Mouse (Mus musculus): Measurements from ENCODE around the gene Otud5. TPM values are rescaled to one million over a fixed set of nuclear protein-coding genes. Genes with fewer than 3 reads are reported as not detected.

Otud5 gene
- total RNA-seq, 1 experiment: 65.3 TPM

GRCm38 (mm10) chrX:7847845-7848244 is 6.7 kb downstream of the Otud5 start:
- TF ChIP-seq MAFK (IDR thresholded peaks at IDR 0.05; ENCODE audit: insufficient read depth, low read depth, low read length): no peak

GRCm38 (mm10) chrX:7854578-7854977 is 13.4 kb downstream of the Otud5 start:
- in situ Hi-C loops (cut with MboI; ENCODE audit: low sequenced_read_pairs in 2 of 2, unreplicated experiment in 2 of 2): no loop called here
- no peak for TF ChIP-seq ZNF384 (IDR thresholded peaks at IDR 0.05; ENCODE audit: low read depth, low read length)
- no peak for TF ChIP-seq HCFC1 (IDR thresholded peaks at IDR 0.05; ENCODE audit: borderline replicate concordance, insufficient read depth, low read length)
- TF ChIP-seq CHD2 (IDR thresholded peaks at IDR 0.05; ENCODE audit: low read depth, low read length): no peak
- no peak for TF ChIP-seq ZC3H11A (IDR thresholded peaks at IDR 0.05; ENCODE audit: borderline replicate concordance, low read depth, low read length)
- no peak for TF ChIP-seq MAFK (IDR thresholded peaks at IDR 0.05; ENCODE audit: insufficient read depth, low read depth, low read length)
- Histone ChIP-seq H3K27ac (ENCODE audit: insufficient read depth, low read depth, low read length, poor library complexity, severe bottlenecking) (no peak overlapping the region), H3K36me3 (ENCODE audit: control insufficient read depth, insufficient read depth, low read length, poor library complexity, severe bottlenecking) (peaks cover 3% of the 10 kb centered on the region), H3K9ac (ENCODE audit: insufficient read depth, low read depth, low read length, poor library complexity, severe bottlenecking) (no peak overlapping the region), H3K4me1 (ENCODE audit: control insufficient read depth in 2 of 2, insufficient read depth in 2 of 2, low read length in 2 of 2, poor library complexity in 1 of 2) (no peaks in the 10 kb centered on the region), H3K4me3 (ENCODE audit: insufficient read depth in 1 of 2, low read depth in 1 of 2, low read length in 2 of 2, poor library complexity in 1 of 2, severe bottlenecking in 1 of 2) (no peak overlapping the region), H3K9me3 (ENCODE audit: control insufficient read depth, insufficient read depth, low read depth, low read length) (no peaks in the 10 kb centered on the region)
- DNase-seq (ENCODE audit: low read depth, low spot score): peak; percentile 15

More at GRCm38 (mm10) chrX:7847845-7848244, 6.7 kb downstream of the Otud5 start:
- in situ Hi-C loops (cut with MboI; ENCODE audit: low sequenced_read_pairs in 2 of 2, unreplicated experiment in 2 of 2): no loop called here
- H3K4me1 ChIP-seq (ENCODE audit: control insufficient read depth in 2 of 2, insufficient read depth in 2 of 2, low read length in 2 of 2, poor library complexity in 1 of 2): no peaks in the 10 kb centered on the region
- no peak overlapping the region for H3K4me3 ChIP-seq (ENCODE audit: insufficient read depth in 1 of 2, low read depth in 1 of 2, low read length in 2 of 2, poor library complexity in 1 of 2, severe bottlenecking in 1 of 2)
- peaks cover 4% of the 10 kb centered on the region; the same call in 1 of the 2 replicates for H3K36me3 ChIP-seq (ENCODE audit: control insufficient read depth, insufficient read depth, low read length, poor library complexity, severe bottlenecking)
- no peak overlapping the region for H3K27ac ChIP-seq (ENCODE audit: insufficient read depth, low read depth, low read length, poor library complexity, severe bottlenecking)
- no peak for DNase-seq (ENCODE audit: low read depth, low spot score)
- no peaks in the 10 kb centered on the region for H3K9me3 ChIP-seq (ENCODE audit: control insufficient read depth, insufficient read depth, low read depth, low read length)
- no peak overlapping the region for H3K9ac ChIP-seq (ENCODE audit: insufficient read depth, low read depth, low read length, poor library complexity, severe bottlenecking)

GRCm38 (mm10) chrX:7859191-7859753 is 18.1 kb downstream of the Otud5 start:
- DNase-seq (ENCODE audit: low read depth, low spot score): no peak
- no peaks in the 10 kb centered on the region for H3K4me1 ChIP-seq (ENCODE audit: control insufficient read depth in 2 of 2, insufficient read depth in 2 of 2, low read length in 2 of 2, poor library complexity in 1 of 2)
- H3K4me3 ChIP-seq (ENCODE audit: insufficient read depth in 1 of 2, low read depth in 1 of 2, low read length in 2 of 2, poor library complexity in 1 of 2, severe bottlenecking in 1 of 2): no peak overlapping the region
- TF ChIP-seq ZC3H11A (IDR thresholded peaks at IDR 0.05; ENCODE audit: borderline replicate concordance, low read depth, low read length) (no peak), ZNF384 (IDR thresholded peaks at IDR 0.05; ENCODE audit: low read depth, low read length) (no peak), HCFC1 (IDR thresholded peaks at IDR 0.05; ENCODE audit: borderline replicate concordance, insufficient read depth, low read length) (no peak), CHD2 (IDR thresholded peaks at IDR 0.05; ENCODE audit: low read depth, low read length) (no peak), MAFK (IDR thresholded peaks at IDR 0.05; ENCODE audit: insufficient read depth, low read depth, low read length) (no peak)
- H3K36me3 ChIP-seq (ENCODE audit: control insufficient read depth, insufficient read depth, low read length, poor library complexity, severe bottlenecking): no peaks in the 10 kb centered on the region; the same call in 1 of the 2 replicates
- H3K9ac ChIP-seq (ENCODE audit: insufficient read depth, low read depth, low read length, poor library complexity, severe bottlenecking): no peak overlapping the region
- H3K9me3 ChIP-seq (ENCODE audit: control insufficient read depth, insufficient read depth, low read depth, low read length): no peaks in the 10 kb centered on the region
- H3K27ac ChIP-seq (ENCODE audit: insufficient read depth, low read depth, low read length, poor library complexity, severe bottlenecking): no peak overlapping the region
- in situ Hi-C loops (cut with MboI; ENCODE audit: low sequenced_read_pairs in 2 of 2, unreplicated experiment in 2 of 2): no loop called here

- in situ Hi-C loops (cut with MboI; ENCODE audit: low sequenced_read_pairs in 2 of 2, unreplicated experiment in 2 of 2): no loop called here
- no peak for TF ChIP-seq HCFC1 (IDR thresholded peaks at IDR 0.05; ENCODE audit: borderline replicate concordance, insufficient read depth, low read length)
- no peak for TF ChIP-seq MAFK (IDR thresholded peaks at IDR 0.05; ENCODE audit: insufficient read depth, low read depth, low read length)
- no peak for TF ChIP-seq CHD2 (IDR thresholded peaks at IDR 0.05; ENCODE audit: low read depth, low read length)
- TF ChIP-seq ZC3H11A (IDR thresholded peaks at IDR 0.05; ENCODE audit: borderline replicate concordance, low read depth, low read length): no peak
- TF ChIP-seq ZNF384 (IDR thresholded peaks at IDR 0.05; ENCODE audit: low read depth, low read length): no peak
- Histone ChIP-seq H3K4me3 (ENCODE audit: insufficient read depth in 1 of 2, low read depth in 1 of 2, low read length in 2 of 2, poor library complexity in 1 of 2, severe bottlenecking in 1 of 2) (no peak overlapping the region), H3K27ac (ENCODE audit: insufficient read depth, low read depth, low read length, poor library complexity, severe bottlenecking) (no peak overlapping the region), H3K9ac (ENCODE audit: insufficient read depth, low read depth, low read length, poor library complexity, severe bottlenecking) (no peak overlapping the region), H3K36me3 (ENCODE audit: control insufficient read depth, insufficient read depth, low read length, poor library complexity, severe bottlenecking) (peaks cover 6% of the 10 kb centered on the region), H3K4me1 (ENCODE audit: control insufficient read depth in 2 of 2, insufficient read depth in 2 of 2, low read length in 2 of 2, poor library complexity in 1 of 2) (peaks cover 0 to 6% of the 10 kb centered on the region in 2 experiments; a peak in 2 of 4 replicates), H3K9me3 (ENCODE audit: control insufficient read depth, insufficient read depth, low read depth, low read length) (no peaks in the 10 kb centered on the region)
- DNase-seq (ENCODE audit: low read depth, low spot score): no peak
Measured at GRCm38 (mm10) chrX:7863181-7863580, 22.0 kb downstream of the Otud5 start.

DNA sequence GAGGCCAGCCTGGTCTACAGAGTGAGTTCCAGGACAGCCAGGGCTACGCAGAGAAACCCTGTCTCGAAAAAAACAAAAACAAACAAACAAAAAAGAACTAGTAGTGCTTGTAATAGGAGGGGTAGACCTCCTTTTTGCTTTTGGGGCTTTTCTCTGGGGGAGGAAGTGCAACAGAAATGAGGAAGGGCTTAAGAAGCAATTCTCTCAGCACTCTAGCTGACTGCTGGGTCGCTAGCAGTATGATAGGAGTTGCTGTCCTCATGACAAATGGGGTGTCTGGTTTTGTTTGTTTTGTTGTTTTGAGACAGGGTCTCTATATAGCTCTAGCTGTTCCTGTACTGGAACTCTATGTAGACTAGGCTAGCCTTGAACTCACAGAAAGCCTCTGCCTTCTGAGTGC is 23.4 kb downstream of the Otud5 start:
- Histone ChIP-seq H3K4me3 (ENCODE audit: insufficient read depth in 1 of 2, low read depth in 1 of 2, low read length in 2 of 2, poor library complexity in 1 of 2, severe bottlenecking in 1 of 2) (no peak overlapping the region), H3K9me3 (ENCODE audit: control insufficient read depth, insufficient read depth, low read depth, low read length) (no peaks in the 10 kb centered on the region), H3K9ac (ENCODE audit: insufficient read depth, low read depth, low read length, poor library complexity, severe bottlenecking) (no peak overlapping the region), H3K36me3 (ENCODE audit: control insufficient read depth, insufficient read depth, low read length, poor library complexity, severe bottlenecking) (peaks cover 6% of the 10 kb centered on the region), H3K27ac (ENCODE audit: insufficient read depth, low read depth, low read length, poor library complexity, severe bottlenecking) (no peak overlapping the region), H3K4me1 (ENCODE audit: control insufficient read depth in 2 of 2, insufficient read depth in 2 of 2, low read length in 2 of 2, poor library complexity in 1 of 2) (peaks cover 0 to 8% of the 10 kb centered on the region in 2 experiments; a peak in 3 of 4 replicates)
- TF ChIP-seq HCFC1 (IDR thresholded peaks at IDR 0.05; ENCODE audit: borderline replicate concordance, insufficient read depth, low read length): no peak
- TF ChIP-seq MAFK (IDR thresholded peaks at IDR 0.05; ENCODE audit: insufficient read depth, low read depth, low read length): no peak
- no peak for TF ChIP-seq CHD2 (IDR thresholded peaks at IDR 0.05; ENCODE audit: low read depth, low read length)
- TF ChIP-seq ZC3H11A (IDR thresholded peaks at IDR 0.05; ENCODE audit: borderline replicate concordance, low read depth, low read length): no peak
- no peak for TF ChIP-seq ZNF384 (IDR thresholded peaks at IDR 0.05; ENCODE audit: low read depth, low read length)
- in situ Hi-C loops (cut with MboI; ENCODE audit: low sequenced_read_pairs in 2 of 2, unreplicated experiment in 2 of 2): no loop called here
- no peak for DNase-seq (ENCODE audit: low read depth, low spot score)
